Mouse (Mus musculus) heart, postnatal 0 days (tissue): ENCODE measurements around the gene Stx8. TPM values are rescaled to one million over a fixed set of nuclear protein-coding genes. Genes with fewer than 3 reads are reported as not detected.
A peak's percentile ranks its signal among the peaks of the same experiment; 100 is the strongest.

ENCODE experiments used
- ATAC-seq: fragments of 200-750 bp; cut with Nextera tagmentation; 2 replicates; pipeline ENCODE4 v1.8.0; 2017; ENCODE audit warnings: low read depth, moderate number of reproducible peaks, moderate library complexity; ENCODE audit not compliant: insufficient read depth
- DNase-seq: peaks from one replicate; pipeline ENCODE4 v3.0.0-alpha.2; 2016; ENCODE audit warnings: low spot score
- H3K27ac ChIP-seq: fragments of 300-500 bp; sonication (generic); 2 replicates; pipeline ENCODE4 v1.5.1; 2014; ENCODE audit warnings: low read depth, mild to moderate bottlenecking
- H3K27me3 ChIP-seq: fragments of 300-500 bp; sonication (generic); 2 replicates; pipeline ENCODE4 v1.6.1; 2014; ENCODE audit warnings: low read length, mixed read lengths; ENCODE audit not compliant: control insufficient read depth, insufficient read depth
- H3K36me3 ChIP-seq: fragments of 300-500 bp; sonication (generic); replicated peaks from 2 replicates; pipeline ENCODE4 v1.6.1; 2014; ENCODE audit warnings: low read length, mixed read lengths; ENCODE audit not compliant: control insufficient read depth, insufficient read depth
- H3K4me1 ChIP-seq: fragments of 300-500 bp; sonication (generic); 2 replicates; pipeline ENCODE4 v1.6.1; 2014; ENCODE audit warnings: antibody characterized with exemption; ENCODE audit not compliant: control insufficient read depth, insufficient read depth
- H3K4me2 ChIP-seq: fragments of 300-500 bp; sonication (generic); 2 replicates; pipeline ENCODE4 v1.6.1; 2014; ENCODE audit warnings: low read depth, mild to moderate bottlenecking, low read length, moderate library complexity
- H3K4me3 ChIP-seq: fragments of 300-500 bp; sonication (generic); 2 replicates; pipeline ENCODE4 v1.5.1; 2014; ENCODE audit warnings: low read depth, low read length
- H3K9ac ChIP-seq: fragments of 300-500 bp; sonication (generic); replicated peaks from 2 replicates; pipeline ENCODE4 v1.6.1; 2014; ENCODE audit warnings: low read depth, low read length, mixed read lengths
- H3K9me3 ChIP-seq: fragments of 300-500 bp; sonication (generic); replicated peaks from 2 replicates; pipeline ENCODE4 v1.6.1; 2016; ENCODE audit warnings: low read length; ENCODE audit not compliant: control insufficient read depth
- CTCF ChIP-seq: IDR thresholded peaks from 2 replicates; pipeline ENCODE4 v1.5.1; 2016; ENCODE audit warnings: antibody characterized with exemption, control low read depth, low read depth
- EP300 ChIP-seq: IDR thresholded peaks from 2 replicates; pipeline ENCODE4 v1.6.1; 2016; ENCODE audit warnings: antibody characterized with exemption, low read depth
- WGBS: fragments of 180-500 bp; shearing (Covaris S2); extraction: QIAGEN DNeasy Blood & Tissue Kit; methylation state at CpG from one replicate; pipeline ENCODE4 v1.1.7; 2014; 5-methylcytosine and 5-hydroxymethylcytosine counted together
- polyA plus RNA-seq: library from polyadenylated mRNA; unstranded; fragments of >200 nt; fragmentation: Nextera tagmentation; extraction: Ambion mirVana; gene quantifications from 2 replicates; pipeline ENCODE4 v1.2.1, GENCODE M21; 2015
- total RNA-seq: library from RNA; depleted of rRNA; stranded (reverse); fragments of >200 nt; gene quantifications from 2 replicates; pipeline ENCODE4 v1.2.3, GENCODE M21; 2014; ENCODE audit warnings: low replicate concordance

Stx8 gene
- total and polyA plus RNA-seq, 2 experiments from 2014 or later, result 15.9 to 69.0 TPM

DNA sequence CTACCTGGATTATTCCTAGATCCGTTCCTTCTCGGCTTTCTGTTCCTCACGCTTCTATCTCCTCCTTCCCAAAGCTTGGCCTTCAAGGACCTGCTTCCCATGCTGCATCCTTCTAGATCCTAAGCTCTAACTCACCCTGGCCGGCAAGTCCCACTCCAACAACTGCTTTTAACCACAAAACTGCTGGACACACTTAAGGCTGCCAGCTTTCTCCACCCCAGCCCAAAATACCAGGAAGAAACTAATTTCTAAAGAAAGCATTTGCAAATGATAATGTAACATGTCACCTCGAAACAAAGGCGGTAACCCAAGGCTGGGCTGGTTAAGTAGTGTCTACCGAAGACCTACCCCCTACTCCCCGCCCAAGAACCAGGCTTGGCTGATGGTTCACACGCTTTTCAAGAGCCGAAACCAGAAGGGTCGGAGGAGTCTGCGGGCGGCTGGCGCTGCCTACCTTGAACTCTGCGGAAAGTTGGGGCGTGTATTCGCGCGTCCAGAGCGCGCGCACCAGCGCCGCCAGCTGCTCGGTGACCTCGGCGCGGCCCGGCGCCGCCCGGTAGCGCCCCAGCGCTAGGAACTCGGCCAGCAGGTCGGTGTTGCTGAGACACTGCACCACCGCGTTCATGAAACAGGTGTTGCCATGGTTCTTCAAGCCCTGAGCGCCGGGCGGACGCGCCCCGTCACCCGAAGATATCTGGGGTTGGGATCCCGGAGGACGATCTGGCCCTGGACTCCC is 44.7 kb upstream of the Stx8 start:
- no peaks in the 10 kb centered on the region for H3K27me3 ChIP-seq
- peak overlapping the region; percentile 94 for H3K4me2 ChIP-seq
- TF ChIP-seq EP300 (no peak), CTCF (no peak)
- WGBS, result 5% methylated on average over 47 of the region's 47 CpGs
- H3K36me3 ChIP-seq, result no peaks in the 10 kb centered on the region
- 0 out of 2 replicates have a peak, but pooled peaks cover 3% of the 10 kb centered on the region for H3K4me1 ChIP-seq
- H3K9ac ChIP-seq, result peak overlapping the region; percentile 66
- peak; percentile 70; the same call in 1 of the 2 replicates for ATAC-seq
- H3K27ac ChIP-seq, result peak overlapping the region; percentile 83
- DNase-seq, result peak; percentile 34
- H3K9me3 ChIP-seq, result no peaks in the 10 kb centered on the region
- H3K4me3 ChIP-seq, result peak overlapping the region; percentile 71

DNA sequence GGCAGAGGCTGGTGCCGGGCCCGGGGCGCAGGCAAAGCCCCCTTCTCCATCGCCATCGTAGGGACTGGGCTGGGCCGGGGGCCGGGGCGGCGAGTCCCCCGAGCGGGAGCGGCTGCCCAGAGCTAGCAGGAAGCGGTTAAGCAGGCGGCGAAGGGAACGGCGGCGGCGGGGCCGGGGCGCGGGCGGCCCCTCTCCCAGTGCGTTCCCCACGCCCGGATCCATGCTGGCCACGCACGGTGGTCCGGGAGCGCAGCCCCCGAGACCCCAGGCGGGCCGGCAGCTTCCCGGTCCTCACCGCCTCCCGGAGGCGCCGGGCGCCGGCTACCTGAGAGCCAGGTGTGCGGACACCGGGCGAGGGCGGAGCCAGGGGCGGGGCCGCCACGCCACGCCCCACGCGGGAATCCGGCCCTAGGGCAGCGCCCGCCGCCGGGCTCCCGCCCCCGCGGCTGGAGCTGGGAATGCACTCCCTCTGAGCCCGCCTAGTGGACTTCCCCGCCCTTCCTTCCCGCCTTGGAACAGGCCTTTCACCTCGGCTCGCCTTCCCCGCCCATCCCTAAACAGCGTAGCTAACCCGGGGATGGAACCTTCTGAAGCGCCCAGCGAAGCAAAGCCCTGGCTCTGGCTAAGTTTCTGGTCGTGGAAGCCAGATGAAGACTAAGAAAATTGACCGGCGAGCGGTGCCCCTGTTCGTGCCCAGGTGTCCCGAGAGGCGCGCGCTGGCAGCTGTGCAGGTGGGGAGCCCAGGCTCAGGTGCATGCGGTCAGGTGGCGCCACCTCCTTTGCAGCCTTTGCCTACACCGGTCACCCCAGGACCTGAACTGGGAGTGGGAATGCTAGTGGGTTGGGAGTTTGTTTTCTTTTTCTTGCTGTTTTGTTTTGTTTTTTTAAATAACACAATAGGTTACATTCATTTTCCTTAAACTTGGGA is 43.9 kb upstream of the Stx8 start, which contains the start of gene Usp43:
Gene Usp43, minus strand, starts transcription at position 327 of the 928 bp plus-strand sequence.
- under 1% methylated on average over 65 of the region's 80 CpGs for WGBS
- Histone ChIP-seq H3K27ac (peak within 1 kb of the TSS; percentile 83), H3K4me2 (peak within 1 kb of the TSS; percentile 94), H3K4me1 (peaks cover 3% of the 10 kb centered on the region; the same call in 1 of the 2 replicates), H3K27me3 (no peaks in the 10 kb centered on the region), H3K4me3 (peak within 1 kb of the TSS; percentile 71), H3K9me3 (no peaks in the 10 kb centered on the region), H3K9ac (peak within 1 kb of the TSS; percentile 66), H3K36me3 (no peaks in the 10 kb centered on the region)
- peak; percentile 85 for ATAC-seq
- DNase-seq, result peak; percentile 73
- no peak for TF ChIP-seq EP300
- TF ChIP-seq CTCF, result no peak

DNA sequence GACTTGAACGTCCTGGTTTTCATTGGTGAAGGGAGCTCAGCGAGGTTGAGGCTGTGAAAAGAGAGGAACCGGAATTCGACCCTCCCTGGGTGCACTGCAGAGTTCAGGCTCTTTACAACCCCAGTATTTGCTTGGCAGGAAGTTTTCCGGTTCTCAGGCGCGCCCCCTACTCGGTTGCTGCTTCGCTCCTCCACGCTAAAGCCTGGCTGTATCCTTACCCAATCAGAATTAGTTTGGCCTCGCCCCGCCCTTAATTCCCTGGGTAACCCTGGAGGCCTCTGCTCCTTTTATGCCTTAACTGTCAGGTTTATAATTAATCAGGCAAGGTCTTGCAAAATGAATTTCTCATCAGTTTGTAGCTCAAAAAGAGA is 43.3 kb upstream of the Stx8 start:
- H3K36me3 ChIP-seq, result no peaks in the 10 kb centered on the region
- TF ChIP-seq CTCF, result peak; percentile 34
- no peak for TF ChIP-seq EP300
- H3K4me2 ChIP-seq, result peak overlapping the region; percentile 94
- H3K27me3 ChIP-seq, result no peaks in the 10 kb centered on the region
- peak overlapping the region; percentile 83 for H3K27ac ChIP-seq
- peak overlapping the region; percentile 66 for H3K9ac ChIP-seq
- DNase-seq (peak; percentile 41), ATAC-seq (peak; percentile 66)
- H3K4me3 ChIP-seq, result peak overlapping the region; percentile 71
- peaks cover 3% of the 10 kb centered on the region; the same call in 1 of the 2 replicates for H3K4me1 ChIP-seq
- WGBS, result under 1% methylated on average over 12 of the region's 12 CpGs
- H3K9me3 ChIP-seq, result no peaks in the 10 kb centered on the region

DNA sequence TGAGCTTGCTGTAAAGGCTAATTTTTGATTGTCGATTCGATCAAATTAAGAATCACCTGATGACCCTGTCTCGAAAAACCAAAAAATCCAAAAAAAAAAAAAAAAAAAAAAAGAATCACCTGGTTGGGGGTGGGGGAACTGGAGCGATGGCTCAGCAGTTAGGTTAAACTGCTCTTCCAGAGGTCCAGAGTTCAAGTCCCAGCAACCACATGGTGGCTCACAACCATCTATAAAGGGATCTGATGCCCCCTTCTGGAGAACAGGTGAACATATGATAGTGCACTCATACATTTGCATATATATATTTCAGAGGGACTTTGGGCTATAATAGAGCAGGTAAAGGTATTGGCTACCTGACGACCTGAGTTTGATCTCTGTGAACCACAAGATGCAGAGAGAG is 42.3 kb upstream of the Stx8 start:
- ATAC-seq (no peak), DNase-seq (no peak)
- WGBS, result 90% methylated on average over 5 of the region's 5 CpGs
- peak; percentile 11; the same call in 1 of the 2 replicates for TF ChIP-seq CTCF
- TF ChIP-seq EP300, result no peak
- Histone ChIP-seq H3K4me3 (no peak overlapping the region), H3K4me2 (no peak overlapping the region), H3K9ac (no peak overlapping the region), H3K4me1 (peaks cover 3% of the 10 kb centered on the region; the same call in 1 of the 2 replicates), H3K36me3 (no peaks in the 10 kb centered on the region), H3K9me3 (no peaks in the 10 kb centered on the region), H3K27ac (no peak overlapping the region), H3K27me3 (no peaks in the 10 kb centered on the region)

DNA sequence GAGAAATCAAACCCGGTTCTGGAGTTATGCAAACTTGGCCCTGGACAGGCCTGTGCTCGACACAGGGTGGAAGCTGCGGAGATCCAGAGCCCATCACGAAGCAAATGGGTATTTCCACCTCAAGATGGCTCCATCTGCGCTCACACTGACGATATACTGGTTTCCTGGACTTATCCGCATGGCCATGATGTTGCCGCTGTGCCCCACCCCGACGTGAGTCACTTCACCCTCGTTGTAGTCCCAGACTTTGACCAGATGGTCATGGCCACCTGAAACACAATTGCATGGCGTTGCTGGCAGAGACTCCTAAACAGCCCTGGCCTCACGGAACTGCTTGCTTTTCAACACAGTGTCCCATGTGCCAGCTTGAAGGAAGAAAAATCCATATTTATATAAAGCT is 41.0 kb upstream of the Stx8 start:
- Histone ChIP-seq H3K36me3 (no peaks in the 10 kb centered on the region), H3K27ac (no peak overlapping the region), H3K4me1 (peaks cover 3% of the 10 kb centered on the region; the same call in 1 of the 2 replicates), H3K4me2 (no peak overlapping the region), H3K4me3 (no peak overlapping the region), H3K9ac (no peak overlapping the region), H3K27me3 (no peaks in the 10 kb centered on the region), H3K9me3 (no peaks in the 10 kb centered on the region)
- TF ChIP-seq EP300, result no peak
- TF ChIP-seq CTCF, result no peak
- DNase-seq (no peak), ATAC-seq (no peak)
- 87% methylated on average over 13 of the region's 13 CpGs for WGBS
